Mouse (Mus musculus): Measurements from ENCODE around the gene Cd69.

Gene Cd69

GRCm38 (mm10) chr6:129245793-129246192 lies 29.4 kb downstream of the Cd69 start:
- DNase-seq: no peak

- no peak for DNase-seq
These were observed 33.3 kb downstream of the Cd69 start for GRCm38 (mm10) chr6:129241907-129242306.

GRCm38 (mm10) chr6:129241471-129241870 lies 33.8 kb downstream of the Cd69 start:
- no peak for DNase-seq

GRCm38 (mm10) chr6:129239564-129240248 lies 35.5 kb downstream of the Cd69 start:
- no peak for DNase-seq

- DNase-seq: peak; percentile 77 to 78
These were observed 36.8 kb downstream of the Cd69 start for GRCm38 (mm10) chr6:129238275-129239038.

- peak; percentile 93 to 94 for DNase-seq
These were observed 37.6 kb downstream of the Cd69 start for GRCm38 (mm10) chr6:129237350-129238274.

GRCm38 (mm10) chr6:129236652-129237342 lies 38.4 kb downstream of the Cd69 start:
- DNase-seq: peak; percentile 60

- DNase-seq: peak; percentile 65 to 82
These were observed 39.3 kb downstream of the Cd69 start for GRCm38 (mm10) chr6:129235855-129236461.

- no peak for DNase-seq
These were observed 40.5 kb downstream of the Cd69 start for GRCm38 (mm10) chr6:129234456-129235360.

GRCm38 (mm10) chr6:129233955-129234369 lies 41.3 kb downstream of the Cd69 start:
- peak in 1 of 2 experiments; percentile 32 for DNase-seq

- DNase-seq: no peak
These were observed 41.8 kb downstream of the Cd69 start for GRCm38 (mm10) chr6:129233366-129233954.

- peak; percentile 77 to 80 for DNase-seq
These were observed 42.4 kb downstream of the Cd69 start for GRCm38 (mm10) chr6:129232842-129233205.

- DNase-seq: no peak
These were observed 43.0 kb downstream of the Cd69 start for GRCm38 (mm10) chr6:129232005-129232841.

- DNase-seq: peak; percentile 82 to 87
These were observed 45.3 kb downstream of the Cd69 start for GRCm38 (mm10) chr6:129229774-129230578.

- no peak for DNase-seq
These were observed 46.1 kb downstream of the Cd69 start for GRCm38 (mm10) chr6:129228935-129229773.

- DNase-seq: no peak
These were observed 50.2 kb downstream of the Cd69 start for GRCm38 (mm10) chr6:129225078-129225477.

- DNase-seq: no peak
These were observed 51.1 kb downstream of the Cd69 start for GRCm38 (mm10) chr6:129224090-129224489.

- no peak for DNase-seq
These were observed 51.6 kb downstream of the Cd69 start for GRCm38 (mm10) chr6:129223611-129224010.
